Mouse (Mus musculus) hindlimb bud, embryonic 11.5 days (tissue): Measurements from ENCODE around the gene Rpgr.

ENCODE experiments used
- DNase-seq: peaks from one replicate; pipeline ENCODE4 v3.0.0-alpha.2; 2012; ENCODE audit warnings: low read depth, low spot score; ENCODE audit errors: extremely low spot score

Gene Rpgr

GRCm38 (mm10) chrX:10079981-10080380 is 136.7 kb downstream of the Rpgr start:
- DNase-seq = peak; percentile 16

- DNase-seq = no peak
These were observed 142.8 kb downstream of the Rpgr start for GRCm38 (mm10) chrX:10073966-10074365.

GRCm38 (mm10) chrX:10071529-10071928 is 145.2 kb downstream of the Rpgr start:
- no peak for DNase-seq

GRCm38 (mm10) chrX:10070689-10071088 is 146.0 kb downstream of the Rpgr start:
- no peak for DNase-seq

- DNase-seq = no peak
These were observed 147.3 kb downstream of the Rpgr start for GRCm38 (mm10) chrX:10069405-10069804.

- DNase-seq = no peak
These were observed 152.9 kb downstream of the Rpgr start for GRCm38 (mm10) chrX:10063781-10064180.

GRCm38 (mm10) chrX:10063361-10063760 is 153.4 kb downstream of the Rpgr start:
- DNase-seq = no peak

GRCm38 (mm10) chrX:10062201-10062600 is 154.5 kb downstream of the Rpgr start:
- no peak for DNase-seq

GRCm38 (mm10) chrX:10034666-10035065 is 182.1 kb downstream of the Rpgr start:
- no peak for DNase-seq
